Mouse (Mus musculus) CH12.LX (cell line): ENCODE data around the gene Sac3d1.

Source experiments
- CTCF ChIP-seq, 2 experiments: IDR thresholded peaks in 1 of 2; conservative IDR thresholded peaks in 1 of 2; 2 replicates each; pipeline ENCODE4 v1.5.1; 2011 to 2012; ENCODE audit warnings: low read depth in 2 of 2, low read length in 2 of 2, improper control_type of control experiment in 1 of 2, inconsistent platforms in 1 of 2, mild to moderate bottlenecking in 1 of 2, moderate library complexity in 1 of 2
- EP300 ChIP-seq: IDR thresholded peaks from 2 replicates; pipeline ENCODE4 v1.6.1; 2011; ENCODE audit warnings: low read length, improper control_type of control experiment
- IRF4 ChIP-seq: IDR thresholded peaks from 2 replicates; pipeline ENCODE4 v1.6.1; 2014; ENCODE audit warnings: low read depth, mild to moderate bottlenecking, inconsistent platforms, low read length, improper control_type of control experiment
- MEF2A ChIP-seq: IDR thresholded peaks from 2 replicates; pipeline ENCODE4 v1.6.1; 2014; ENCODE audit warnings: low read depth, mild to moderate bottlenecking, inconsistent platforms, low read length, improper control_type of control experiment, borderline replicate concordance
- POLR2A ChIP-seq: IDR thresholded peaks from 2 replicates; pipeline ENCODE4 v1.6.1; 2011; ENCODE audit warnings: low read depth, mild to moderate bottlenecking, improper control_type of control experiment, low read length
- UBTF ChIP-seq: IDR thresholded peaks from 2 replicates; pipeline ENCODE4 v1.6.1; 2012; ENCODE audit warnings: low read depth, mild to moderate bottlenecking, inconsistent platforms, low read length, improper control_type of control experiment, moderate library complexity
- ZNF384 ChIP-seq: IDR thresholded peaks from 2 replicates; pipeline ENCODE4 v1.6.1; 2012; ENCODE audit warnings: low read depth, low read length, improper control_type of control experiment, inconsistent platforms

DNA sequence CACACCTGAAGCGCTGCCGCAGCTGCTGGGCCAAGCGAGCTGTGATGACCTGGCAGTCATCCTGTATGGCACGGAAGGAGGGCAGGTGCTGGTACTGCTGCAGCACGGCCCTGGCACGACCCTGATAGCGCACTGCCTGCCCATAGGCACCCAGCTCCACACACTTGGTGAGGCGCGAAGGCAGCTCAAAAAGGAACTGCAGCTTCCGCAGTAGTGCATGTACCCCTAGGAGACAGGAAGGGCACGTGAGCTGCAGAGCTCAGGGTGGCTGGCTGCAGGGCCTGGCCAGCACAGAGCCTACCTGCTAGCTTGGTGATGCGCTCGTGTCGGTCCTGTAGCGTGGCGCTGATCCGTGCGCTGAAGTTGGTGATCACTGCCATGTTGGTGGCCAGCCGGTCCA, 47.2 kb downstream of the Sac3d1 start:
- TF ChIP-seq POLR2A, result no peak
- no peak for TF ChIP-seq EP300
- no peak for TF ChIP-seq CTCF (conservative IDR thresholded peaks at IDR 0.05 in 1 of 2, IDR thresholded peaks at IDR 0.05 in 1 of 2; ENCODE audit: low read depth in 2 of 2, low read length in 2 of 2)
- no peak for TF ChIP-seq ZNF384
- TF ChIP-seq IRF4, result no peak
- no peak for TF ChIP-seq MEF2A
- no peak for TF ChIP-seq UBTF
